Mouse (Mus musculus) stomach, embryonic 16.5 days (tissue): ENCODE results near the gene Ttn. TPM values are rescaled to one million over a fixed set of nuclear protein-coding genes. Genes with fewer than 3 reads are reported as not detected.

Source experiments
- ATAC-seq: fragments of 200-750 bp; cut with Nextera tagmentation; 2 replicates; pipeline ENCODE4 v1.8.0; 2017; ENCODE audit warnings: moderate number of reproducible peaks, moderate TSS enrichment; ENCODE audit not compliant: insufficient read depth, low FRiP score
- H3K27ac ChIP-seq: fragments of 300-500 bp; sonication (generic); 2 replicates; pipeline ENCODE4 v1.5.1; 2014; ENCODE audit warnings: low read length
- H3K27me3 ChIP-seq: fragments of 300-500 bp; sonication (generic); 2 replicates; pipeline ENCODE4 v1.6.1; 2014; ENCODE audit warnings: low read length, control low read depth, mixed read lengths; ENCODE audit not compliant: control insufficient read depth, insufficient read depth
- H3K36me3 ChIP-seq: fragments of 300-500 bp; sonication (generic); 2 replicates; pipeline ENCODE4 v1.6.1; 2014; ENCODE audit warnings: low read length; ENCODE audit not compliant: control insufficient read depth, insufficient read depth
- H3K4me1 ChIP-seq: fragments of 300-500 bp; sonication (generic); 2 replicates; pipeline ENCODE4 v1.6.1; 2014; ENCODE audit warnings: low read length, control low read depth, mixed read lengths; ENCODE audit not compliant: control insufficient read depth, insufficient read depth
- H3K4me2 ChIP-seq: fragments of 300-500 bp; sonication (generic); 2 replicates; pipeline ENCODE4 v1.6.1; 2014; ENCODE audit warnings: low read depth, low read length, mixed read lengths
- H3K4me3 ChIP-seq: fragments of 300-500 bp; sonication (generic); replicated peaks from 2 replicates; pipeline ENCODE4 v1.5.1; 2014; ENCODE audit warnings: mild to moderate bottlenecking, low read length
- H3K9ac ChIP-seq: fragments of 300-500 bp; sonication (generic); 2 replicates; pipeline ENCODE4 v1.6.1; 2014; ENCODE audit warnings: low read length
- H3K9me3 ChIP-seq: fragments of 300-500 bp; sonication (generic); replicated peaks from 2 replicates; pipeline ENCODE4 v1.6.1; 2016; ENCODE audit warnings: low read length, control low read depth; ENCODE audit not compliant: control insufficient read depth
- WGBS: fragments of 180-500 bp; shearing (Covaris S2); extraction: QIAGEN DNeasy Blood & Tissue Kit; methylation state at CpG from one replicate; pipeline ENCODE4 v1.1.7; 2014; 5-methylcytosine and 5-hydroxymethylcytosine counted together
- polyA plus RNA-seq: library from polyadenylated mRNA; unstranded; fragments of >200 nt; fragmentation: Nextera tagmentation; extraction: Ambion mirVana; gene quantifications from 2 replicates; pipeline ENCODE4 v1.2.1, GENCODE M21; 2015

Gene Ttn
- polyA plus RNA-seq, 1 experiment from 2014 or later: 45.3 TPM

DNA sequence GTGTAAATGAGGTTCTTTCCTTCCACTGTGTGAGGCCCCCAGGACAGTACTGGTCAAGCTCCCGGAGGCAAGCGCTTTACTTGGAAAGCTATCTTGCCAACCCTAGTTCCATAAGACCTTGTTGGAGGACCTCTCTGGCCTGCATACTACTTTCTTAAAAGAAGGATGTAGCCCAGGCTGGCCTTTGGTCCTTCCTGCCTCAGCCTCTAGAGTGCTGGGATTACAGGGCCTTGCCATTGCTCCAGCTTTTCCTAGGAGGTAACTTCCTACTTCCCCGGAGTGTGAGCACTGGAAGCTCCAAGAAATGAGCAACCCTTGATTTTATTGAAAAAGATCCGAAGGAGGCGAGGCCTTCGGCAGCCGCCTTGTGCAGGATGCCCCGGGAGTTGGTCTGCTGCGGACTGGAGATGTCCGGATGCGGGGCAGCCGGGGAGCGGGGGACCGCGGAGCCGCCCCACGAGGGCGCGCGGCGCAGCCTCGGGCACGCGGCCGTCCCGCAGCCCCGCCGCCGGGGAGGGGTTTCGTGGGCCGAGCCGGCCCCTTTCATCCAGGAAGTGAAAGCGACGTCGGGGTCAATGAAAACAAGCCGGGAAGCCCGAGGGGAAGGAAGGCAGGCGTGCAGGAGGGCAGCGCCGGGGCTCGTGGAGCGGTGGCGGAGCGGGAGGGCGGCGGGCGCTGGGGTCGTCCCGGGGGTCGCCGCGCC, 307.5 kb downstream of the Ttn start, which contains the start of gene Plekha3:
Plekha3 (plus strand) TSS at position 557 of the 703 bp plus-strand sequence.
- 5% methylated on average over 45 of the region's 52 CpGs for WGBS
- peak; percentile 81 for ATAC-seq
- peak within 1 kb of the TSS; percentile 95 for H3K9ac ChIP-seq

DNA sequence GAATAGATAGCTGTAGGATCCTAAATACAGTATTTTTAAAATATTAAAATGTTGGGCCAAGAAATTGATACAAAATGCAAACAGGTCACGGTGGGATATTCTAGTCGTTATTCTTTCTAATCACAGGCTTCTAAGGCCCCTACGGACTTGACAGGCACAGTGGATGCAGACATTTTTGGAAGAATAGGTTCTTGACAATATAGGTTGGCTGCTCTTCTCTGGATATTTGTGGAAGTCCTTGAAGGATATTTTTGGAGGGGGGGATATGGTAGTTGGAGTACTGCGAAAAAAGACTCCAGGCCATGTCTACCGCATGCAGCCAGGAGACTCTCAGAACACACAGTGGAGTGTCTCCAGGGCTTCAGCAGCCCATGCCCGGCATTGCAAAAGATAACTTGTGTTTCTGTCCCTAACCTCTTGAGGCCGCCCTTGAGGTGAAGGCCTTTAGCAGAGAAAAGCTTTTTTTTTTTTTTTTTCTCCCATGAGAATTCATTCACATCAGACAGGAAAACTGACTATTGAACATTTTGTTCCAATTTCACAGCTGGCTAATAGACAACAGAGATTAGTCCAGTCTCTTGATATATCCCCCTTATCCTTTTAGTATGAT, 308.8 kb downstream of the Ttn start:
- H3K4me1 ChIP-seq: peaks cover 11% of the 10 kb centered on the region
- no peaks in the 10 kb centered on the region for H3K9me3 ChIP-seq
- peak overlapping the region; percentile 63 for H3K4me3 ChIP-seq
- H3K4me2 ChIP-seq: peak overlapping the region; percentile 79
- no peaks in the 10 kb centered on the region for H3K36me3 ChIP-seq
- ATAC-seq: no peak
- peak overlapping the region; percentile 92 for H3K27ac ChIP-seq
- peak overlapping the region; percentile 85; the same call in 1 of the 2 replicates for H3K9ac ChIP-seq
- H3K27me3 ChIP-seq: no peaks in the 10 kb centered on the region
- WGBS: 44% methylated on average over 7 of the region's 7 CpGs

More for the DNA sequence above, 307.5 kb downstream of the Ttn start, which contains the start of gene Plekha3:
- H3K4me1 ChIP-seq: peaks cover 11% of the 10 kb centered on the region
- H3K36me3 ChIP-seq: no peaks in the 10 kb centered on the region
- H3K9me3 ChIP-seq: no peaks in the 10 kb centered on the region
- H3K4me2 ChIP-seq: peak within 1 kb of the TSS; percentile 73
- peak within 1 kb of the TSS; percentile 89 for H3K4me3 ChIP-seq
- H3K27me3 ChIP-seq: no peaks in the 10 kb centered on the region
- H3K27ac ChIP-seq: peak within 1 kb of the TSS; percentile 79

DNA sequence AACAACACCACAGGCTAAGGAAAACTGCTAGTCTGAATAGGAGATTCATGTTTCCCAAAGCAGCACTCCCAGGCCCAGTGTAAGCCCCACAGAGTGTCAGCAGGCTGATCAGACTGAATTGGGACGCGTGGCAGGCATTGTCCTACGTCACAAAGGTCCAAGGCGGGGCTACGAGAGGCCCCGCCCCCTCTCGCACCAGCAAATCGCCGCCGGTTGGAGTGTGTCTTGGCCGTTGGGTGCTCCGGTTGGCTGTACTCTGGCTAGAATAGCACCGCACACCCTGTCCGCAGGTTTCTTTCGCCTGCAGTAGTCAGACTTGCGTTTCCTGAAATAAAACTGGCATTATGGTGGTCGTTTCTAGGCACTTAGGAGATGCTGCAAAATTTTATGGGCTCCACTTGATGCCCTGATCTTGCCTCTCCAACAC, 309.4 kb downstream of the Ttn start, which contains the start of gene Fkbp7:
Fkbp7 (minus strand) TSS at position 151 of the 427 bp plus-strand sequence.
- Histone ChIP-seq H3K27me3 (no peaks in the 10 kb centered on the region), H3K36me3 (no peaks in the 10 kb centered on the region), H3K27ac (peak within 1 kb of the TSS; percentile 92), H3K9me3 (no peaks in the 10 kb centered on the region), H3K4me1 (peaks cover 11% of the 10 kb centered on the region), H3K4me2 (peak within 1 kb of the TSS; percentile 79), H3K9ac (peak within 1 kb of the TSS; percentile 85), H3K4me3 (peak within 1 kb of the TSS; percentile 63)
- under 1% methylated on average over 17 of the region's 17 CpGs for WGBS
- peak; percentile 92 for ATAC-seq

DNA sequence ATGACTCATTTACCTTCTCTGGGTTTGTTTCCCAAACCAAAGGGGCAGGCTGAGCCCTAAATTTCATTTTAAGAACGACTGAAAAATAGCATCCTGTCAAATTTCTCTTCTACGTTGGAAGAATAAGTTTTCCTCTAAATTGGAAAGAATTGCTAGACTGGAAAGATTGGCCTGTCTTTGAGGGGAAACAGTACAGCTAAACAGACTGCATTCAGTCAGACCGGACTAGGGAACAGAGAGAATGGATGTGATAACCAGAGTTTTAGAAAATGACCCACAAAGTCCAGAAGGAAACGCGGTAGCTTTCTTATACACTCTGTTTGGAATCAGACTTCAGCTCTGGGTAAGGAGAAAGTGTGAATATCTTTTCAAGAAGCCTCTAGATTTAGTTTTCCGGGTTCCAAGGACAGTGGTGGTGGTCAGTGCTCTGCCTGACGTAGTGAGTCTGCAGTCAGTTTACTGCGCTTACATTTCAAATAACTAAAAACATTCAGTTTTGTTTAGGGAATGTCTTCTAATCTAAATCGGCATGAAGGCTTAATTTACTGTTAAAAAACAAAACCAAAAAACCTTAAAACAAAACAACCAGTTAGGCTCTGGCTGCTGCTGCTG, 310.1 kb downstream of the Ttn start:
- ATAC-seq: no peak
- H3K4me3 ChIP-seq: peak overlapping the region; percentile 63
- WGBS: 9% methylated on average over 9 of the region's 9 CpGs
- H3K27me3 ChIP-seq: no peaks in the 10 kb centered on the region
- peaks cover 11% of the 10 kb centered on the region for H3K4me1 ChIP-seq
- no peaks in the 10 kb centered on the region for H3K36me3 ChIP-seq
- H3K9ac ChIP-seq: peak overlapping the region; percentile 85
- H3K9me3 ChIP-seq: no peaks in the 10 kb centered on the region
- peak overlapping the region; percentile 92 for H3K27ac ChIP-seq
- H3K4me2 ChIP-seq: peak overlapping the region; percentile 79

DNA sequence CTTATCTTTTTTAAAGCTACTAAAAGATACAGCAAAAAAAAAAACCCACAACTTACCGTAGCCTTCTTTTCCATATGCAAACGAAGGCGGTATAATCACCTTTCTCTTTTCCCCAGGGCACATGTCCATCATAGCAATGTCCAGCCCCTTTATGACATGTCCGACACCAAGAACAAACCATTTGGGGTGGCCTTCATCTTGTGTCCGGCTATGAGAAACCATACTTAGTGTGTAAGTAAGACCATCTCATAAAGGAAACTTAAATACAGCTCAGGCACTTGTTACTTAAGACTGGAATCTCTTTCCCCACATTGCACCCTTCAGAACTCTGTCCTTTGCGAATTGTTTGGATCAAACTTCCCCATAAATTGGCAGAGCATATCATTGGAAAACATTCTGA, 310.7 kb downstream of the Ttn start:
- H3K4me1 ChIP-seq: peaks cover 8% of the 10 kb centered on the region
- ATAC-seq: no peak
- 0 out of 2 replicates have a peak overlapping the region, but pooled peaks have one; percentile 92 for H3K27ac ChIP-seq
- peak overlapping the region; percentile 79 for H3K4me2 ChIP-seq
- H3K27me3 ChIP-seq: no peaks in the 10 kb centered on the region
- peak overlapping the region; percentile 85; the same call in 1 of the 2 replicates for H3K9ac ChIP-seq
- no peaks in the 10 kb centered on the region for H3K36me3 ChIP-seq
- 75% methylated on average over 6 of the region's 6 CpGs for WGBS
- peak overlapping the region; percentile 63 for H3K4me3 ChIP-seq
- no peaks in the 10 kb centered on the region for H3K9me3 ChIP-seq

DNA sequence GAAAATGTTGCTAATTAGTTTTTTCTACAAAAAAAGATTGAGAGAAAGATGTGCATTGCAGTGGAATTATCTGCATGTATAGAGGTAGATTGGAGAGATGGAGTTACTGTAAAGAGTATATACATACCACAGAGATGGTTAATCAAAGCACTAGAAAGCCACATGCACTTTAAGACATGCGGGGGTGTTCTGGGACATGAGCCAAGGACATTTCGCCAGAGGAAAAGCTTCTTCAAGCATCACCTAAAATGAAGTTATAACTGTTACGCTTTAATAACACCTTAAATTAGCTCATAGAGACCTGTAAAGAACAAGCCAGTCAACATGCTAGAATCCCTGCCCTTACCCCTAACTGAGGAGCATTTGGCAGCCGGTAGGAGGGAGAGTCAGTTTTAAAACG, 315.1 kb downstream of the Ttn start:
- H3K9me3 ChIP-seq: no peaks in the 10 kb centered on the region
- no peak overlapping the region for H3K27ac ChIP-seq
- 74% methylated on average over 5 of the region's 5 CpGs for WGBS
- no peak for ATAC-seq
- H3K27me3 ChIP-seq: no peaks in the 10 kb centered on the region
- H3K4me3 ChIP-seq: no peak overlapping the region
- no peaks in the 10 kb centered on the region for H3K36me3 ChIP-seq
- H3K4me2 ChIP-seq: no peak overlapping the region
- H3K9ac ChIP-seq: no peak overlapping the region
- no peaks in the 10 kb centered on the region for H3K4me1 ChIP-seq

DNA sequence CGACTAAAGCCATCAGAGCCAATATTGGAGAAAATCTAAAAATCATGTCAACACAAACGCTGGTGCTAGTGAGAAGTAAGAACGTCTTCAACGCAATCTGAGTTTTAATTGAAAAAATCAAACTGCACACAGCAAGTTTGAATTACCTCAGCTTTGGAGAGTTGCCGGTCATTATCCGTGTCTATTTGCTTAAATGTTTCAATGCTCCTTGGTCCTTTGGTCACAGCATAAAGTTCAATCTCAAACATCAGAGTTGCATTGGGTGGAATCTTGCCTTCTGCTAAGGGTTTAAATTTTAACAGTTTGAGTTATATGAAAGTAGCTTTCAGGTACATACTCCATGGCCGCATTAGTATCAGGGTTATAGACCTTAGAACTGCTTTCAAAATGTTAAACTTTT, 316.8 kb downstream of the Ttn start:
- Histone ChIP-seq H3K4me2 (no peak overlapping the region), H3K9ac (no peak overlapping the region), H3K4me3 (no peak overlapping the region), H3K9me3 (no peaks in the 10 kb centered on the region), H3K27me3 (no peaks in the 10 kb centered on the region), H3K4me1 (no peaks in the 10 kb centered on the region), H3K36me3 (no peaks in the 10 kb centered on the region), H3K27ac (no peak overlapping the region)
- 96% methylated on average over 7 of the region's 7 CpGs for WGBS
- no peak for ATAC-seq

DNA sequence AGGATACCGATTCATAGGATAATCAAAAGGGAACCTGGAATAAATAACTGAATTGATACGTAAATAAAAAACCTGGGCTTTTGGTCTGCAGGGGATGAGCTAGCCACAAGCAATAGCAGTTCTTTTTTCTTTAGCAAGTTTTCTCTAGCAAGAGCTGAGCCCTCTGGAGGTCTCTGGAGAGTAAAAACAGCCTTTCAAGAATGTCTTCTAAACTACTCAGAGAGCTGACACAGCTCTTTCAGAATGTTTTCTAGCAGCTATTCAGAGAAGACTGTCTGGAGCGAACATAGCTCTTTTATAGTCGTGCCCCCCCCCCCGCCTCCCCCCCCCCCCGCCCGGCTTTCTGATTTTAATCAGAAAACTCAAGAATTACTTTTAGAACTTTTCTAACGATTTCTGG, 322.9 kb downstream of the Ttn start:
- no peak overlapping the region for H3K4me2 ChIP-seq
- H3K4me1 ChIP-seq: no peaks in the 10 kb centered on the region
- H3K27me3 ChIP-seq: no peaks in the 10 kb centered on the region
- H3K27ac ChIP-seq: no peak overlapping the region
- no peaks in the 10 kb centered on the region for H3K36me3 ChIP-seq
- WGBS: 52% methylated on average over 7 of the region's 8 CpGs
- no peak for ATAC-seq
- H3K9ac ChIP-seq: no peak overlapping the region
- H3K9me3 ChIP-seq: no peaks in the 10 kb centered on the region
- no peak overlapping the region for H3K4me3 ChIP-seq

DNA sequence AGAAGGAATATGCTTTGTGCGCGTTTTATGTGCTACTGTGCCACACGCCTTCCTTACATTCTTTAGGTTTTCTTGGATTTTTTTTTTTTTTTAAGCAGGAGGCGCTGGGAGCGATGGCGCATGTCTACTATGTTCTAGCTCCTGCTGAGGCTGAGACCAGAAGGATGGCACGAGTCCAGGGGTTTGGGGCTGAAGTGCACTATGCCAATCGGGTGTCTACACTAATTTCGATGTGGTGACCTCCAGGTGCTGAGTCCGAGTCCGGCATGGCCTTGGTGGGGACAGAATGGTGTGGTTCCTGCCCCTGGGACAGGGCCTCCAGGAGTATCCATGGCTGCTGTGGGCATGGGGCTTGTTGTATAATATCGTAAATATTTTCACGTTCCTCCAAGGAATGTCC, 323.8 kb downstream of the Ttn start:
- Histone ChIP-seq H3K27me3 (no peaks in the 10 kb centered on the region), H3K4me3 (no peak overlapping the region), H3K4me1 (no peaks in the 10 kb centered on the region), H3K9ac (no peak overlapping the region), H3K9me3 (no peaks in the 10 kb centered on the region), H3K4me2 (no peak overlapping the region), H3K36me3 (no peaks in the 10 kb centered on the region), H3K27ac (no peak overlapping the region)
- no peak for ATAC-seq
- WGBS: 75% methylated on average over 13 of the region's 13 CpGs
